Comparison of ENCODE assay signal across 8 mouse cellular contexts in genomic region chr5:124960131-124960901, GRCm38 (mm10). TPM values are rescaled to one million over a fixed set of nuclear protein-coding genes. Genes with fewer than 3 reads are reported as not detected.
DNase-seq lines count a peak whose midpoint lies in the region; ATAC-seq lines count a peak whose summit lies in the region.

No protein-coding gene starts in this region.

- H3K4me3 ChIP-seq in liver, embryonic 12.5 days, result no peak overlapping the region
- no peak overlapping the region for H3K4me3 ChIP-seq in forebrain, embryonic 16.5 days (replicated peaks; ENCODE audit: low read length)
- H3K4me3 ChIP-seq in lung, embryonic 15.5 days, result no peak overlapping the region

- no peaks in the 10 kb centered on the region for H3K27me3 ChIP-seq in liver, embryonic 12.5 days (replicated peaks)
- no peaks in the 10 kb centered on the region for H3K27me3 ChIP-seq in forebrain, embryonic 16.5 days (replicated peaks; ENCODE audit: control insufficient read depth, insufficient read depth, low read length)
- no peaks in the 10 kb centered on the region for H3K27me3 ChIP-seq in lung, embryonic 15.5 days

- no peaks in the 10 kb centered on the region for H3K36me3 ChIP-seq in liver, embryonic 12.5 days
- no peaks in the 10 kb centered on the region for H3K36me3 ChIP-seq in forebrain, embryonic 16.5 days (ENCODE audit: control insufficient read depth, insufficient read depth)
- no peaks in the 10 kb centered on the region for H3K36me3 ChIP-seq in lung, embryonic 15.5 days

- H3K9me3 ChIP-seq in liver, embryonic 12.5 days (replicated peaks), result peaks cover 9% of the 10 kb centered on the region; the same call in 1 of the 2 replicates
- peaks cover 5% of the 10 kb centered on the region; the same call in 1 of the 2 replicates for H3K9me3 ChIP-seq in forebrain, embryonic 16.5 days (ENCODE audit: control insufficient read depth, low read length)
- no peaks in the 10 kb centered on the region for H3K9me3 ChIP-seq in lung, embryonic 15.5 days

- whole genome bisulfite sequencing in liver, embryonic 12.5 days (ENCODE audit: insufficient replicate concordance), result 28% methylated on average over 18 of the region's 18 CpGs
- 35% methylated on average over 18 of the region's 18 CpGs for WGBS in forebrain, embryonic 16.5 days
- WGBS in lung, embryonic 15.5 days, result 4% methylated on average over 18 of the region's 18 CpGs

- peaks cover 8% of the 10 kb centered on the region; the same call in 1 of the 2 replicates for H3K4me1 ChIP-seq in liver, embryonic 12.5 days
- H3K4me1 ChIP-seq in forebrain, embryonic 16.5 days (replicated peaks; ENCODE audit: control insufficient read depth, insufficient read depth, low read length), result peaks cover 15% of the 10 kb centered on the region
- peaks cover 42% of the 10 kb centered on the region for H3K4me1 ChIP-seq in lung, embryonic 15.5 days

- no peak overlapping the region for H3K27ac ChIP-seq in liver, embryonic 12.5 days
- peak overlapping the region; percentile 62 for H3K27ac ChIP-seq in forebrain, embryonic 16.5 days (ENCODE audit: low read length)
- H3K27ac ChIP-seq in lung, embryonic 15.5 days, result peak overlapping the region; percentile 87

- no peak for ATAC-seq in liver, embryonic 12.5 days
- ATAC-seq in forebrain, embryonic 16.5 days, result peak; percentile 59; the same call in 1 of the 2 replicates
- peak; percentile 60; the same call in 1 of the 2 replicates for ATAC-seq in lung, embryonic 15.5 days (ENCODE audit: borderline replicate concordance, extremely low read depth, low FRiP score, low TSS enrichment)
- ATAC-seq in activated CD4-positive, CD25-positive, alpha-beta regulatory T cell, adult 4 months, result no peak

- no peak overlapping the region for H3K9ac ChIP-seq in liver, embryonic 12.5 days
- no peak overlapping the region; the same call in 1 of the 2 replicates for H3K9ac ChIP-seq in forebrain, embryonic 16.5 days (replicated peaks; ENCODE audit: low read depth, low read length)
- no peak overlapping the region for H3K9ac ChIP-seq in lung, embryonic 15.5 days

- DNase-seq in liver, result peak; percentile 42
- DNase-seq in heart, postnatal 10 days, result peak; percentile 81 to 82
- peak; percentile 79 to 91 for DNase-seq in kidney, postnatal 25 days
- peak; percentile 65 for DNase-seq in retina, postnatal 7 days (ENCODE audit: low read depth, low spot score)

- H3K4me2 ChIP-seq in liver, embryonic 12.5 days, result no peak overlapping the region
- no peak overlapping the region for H3K4me2 ChIP-seq in forebrain, embryonic 16.5 days (ENCODE audit: low read length)
- peak overlapping the region; percentile 35 for H3K4me2 ChIP-seq in lung, embryonic 15.5 days

- intact Hi-C loops in heart, postnatal 10 days (cut with DNase I), result loop anchor here (2.0 to 5.0 kb wide), 2 partner anchors 28 to 42 kb away; partner anchors contain the start of gene Rflna

RNA-seq across cellular contexts. Expression of gene Rflna, which starts 42.7 kb away (rescaled TPM):
- 0.45 and 0.69 TPM in 2 replicates for polyA plus RNA-seq in liver, embryonic 12.5 days (2016; fragmentation: Nextera tagmentation; extraction: Ambion mirVana)
- 3.7 and 4.0 TPM in 2 replicates for polyA plus RNA-seq in forebrain, embryonic 16.5 days (2015; fragmentation: Nextera tagmentation; extraction: Ambion mirVana)
- 1 to 10 TPM; 1.6 to 2.0 TPM for total RNA-seq in heart, postnatal 10 days (2021)
- 6.4 and 7.7 TPM in 2 replicates for polyA plus RNA-seq in lung, embryonic 15.5 days (2015; fragmentation: Nextera tagmentation; extraction: Ambion mirVana)
- under 1 TPM in 1 of 2 experiments, not detected in 1; 0.61 TPM for polyA plus RNA-seq in activated CD4-positive, CD25-positive, alpha-beta regulatory T cell, adult 4 months (2017; shearing (Covaris generic))

Comparison
In these comparisons a context has a peak if more than half of its experiments do, and no peak if none do; other contexts are left out.
1. ATAC-seq: peak in forebrain, embryonic 16.5 days (single experiment) and lung, embryonic 15.5 days (single experiment); none in liver, embryonic 12.5 days (single experiment) and activated CD4-positive, CD25-positive, alpha-beta regulatory T cell, adult 4 months (single experiment).
2. Peak in every context shown above with its lines, with median percentiles within 50 percentile points of each other: DNase-seq.